Mouse (Mus musculus) B cell, adult 2 months (primary cell): ENCODE results near the gene Sfxn1.

Source experiments
- DNase-seq, 2 experiments: peaks; one replicate each; pipeline ENCODE4 v3.0.0; 2022

Sfxn1 gene

GRCm38 (mm10) chr13:54143788-54144187 lies 72.1 kb downstream of the Sfxn1 start:
- no peak for DNase-seq

GRCm38 (mm10) chr13:54144624-54145023 lies 73.0 kb downstream of the Sfxn1 start:
- DNase-seq: no peak

GRCm38 (mm10) chr13:54147328-54147727 lies 75.7 kb downstream of the Sfxn1 start:
- DNase-seq: peak; percentile 13 to 18

- DNase-seq: no peak
Measured at GRCm38 (mm10) chr13:54152421-54152820, 80.8 kb downstream of the Sfxn1 start.

GRCm38 (mm10) chr13:54152911-54153310 lies 81.2 kb downstream of the Sfxn1 start:
- no peak for DNase-seq

- DNase-seq: no peak
Measured at GRCm38 (mm10) chr13:54153672-54154218, 82.1 kb downstream of the Sfxn1 start.

GRCm38 (mm10) chr13:54155822-54156221 lies 84.2 kb downstream of the Sfxn1 start:
- no peak for DNase-seq
